In genomic region chr11:101200986-101201385, GRCm38 (mm10) we compare ENCODE assay signal across 9 mouse cellular contexts. TPM values are rescaled to one million over a fixed set of nuclear protein-coding genes. Genes with fewer than 3 reads are reported as not detected.
DNase-seq lines count a peak whose midpoint lies in the region; ATAC-seq and TF ChIP-seq lines count a peak whose summit lies in the region.
"Had no signal": no experiment of that assay in that cellular context is flagged by ENCODE, and none has a peak within 500 bp of the region (broad histone marks: within the 10 kb centered on the region; RNA-seq: fewer than 3 reads in every experiment).

No protein-coding gene starts in this region.

- H3K4me3 ChIP-seq in limb, embryonic 14.5 days (replicated peaks; ENCODE audit: low read length) = no peak overlapping the region
- H3K4me3 ChIP-seq: limb, embryonic 13.5 days had no signal

- H3K27ac ChIP-seq in limb, embryonic 14.5 days (replicated peaks; ENCODE audit: low read depth, low read length) = no peak overlapping the region
- H3K27ac ChIP-seq: limb, embryonic 13.5 days had no signal

- no peaks in the 10 kb centered on the region for H3K9me3 ChIP-seq in limb, embryonic 14.5 days (ENCODE audit: control insufficient read depth, low read length)
- H3K9me3 ChIP-seq: limb, embryonic 13.5 days had no signal

- no peak overlapping the region for H3K9ac ChIP-seq in limb, embryonic 14.5 days (ENCODE audit: low read depth, low read length, severe bottlenecking)
- H3K9ac ChIP-seq: limb, embryonic 13.5 days had no signal

- TF ChIP-seq POLR2A in limb, embryonic 14.5 days (IDR thresholded peaks at IDR 0.05; ENCODE audit: borderline replicate concordance, extremely low read depth, insufficient read depth, insufficient read length) = no peak

- H3K4me2 ChIP-seq in limb, embryonic 14.5 days (replicated peaks; ENCODE audit: low read depth, low read length, severe bottlenecking) = no peak overlapping the region
- H3K4me2 ChIP-seq: limb, embryonic 13.5 days had no signal

- intact Hi-C loops in left cerebral cortex, postnatal 4 days (cut with DNase I) = no loop called here

- no peaks in the 10 kb centered on the region for H3K27me3 ChIP-seq in limb, embryonic 14.5 days (ENCODE audit: control insufficient read depth, insufficient read depth, low read length)
- H3K27me3 ChIP-seq: limb, embryonic 13.5 days had no signal

- 28% methylated on average over 7 of the region's 7 CpGs for WGBS in limb, embryonic 14.5 days

- no peaks in the 10 kb centered on the region for H3K4me1 ChIP-seq in limb, embryonic 14.5 days (ENCODE audit: control insufficient read depth, insufficient read depth, low read length)
- H3K4me1 ChIP-seq: limb, embryonic 13.5 days had no signal

- DNase-seq in left cerebral cortex, postnatal 4 days = peak; percentile 59
- DNase-seq in left cerebral cortex, adult 11 months (ENCODE audit: low spot score) = no peak
- peak; percentile 69 for DNase-seq in R1 (ENCODE audit: low read depth, low spot score)
- peak; percentile 42 for DNase-seq in limb, embryonic 14.5 days (ENCODE audit: low spot score)
- DNase-seq in retina, postnatal 1 day = peak; percentile 72
- no peak for DNase-seq in testis, postnatal 10 days (ENCODE audit: low spot score)
- DNase-seq in kidney, adult 11 months = no peak

- ATAC-seq in common myeloid progenitor, adult 5-6 weeks (replicated peaks; ENCODE audit: low read depth, poor library complexity, severe bottlenecking) = peak; percentile 83
- no peak for ATAC-seq in limb, embryonic 14.5 days (ENCODE audit: low FRiP score, low read depth)

- H3K36me3 ChIP-seq in limb, embryonic 14.5 days (ENCODE audit: control insufficient read depth, insufficient read depth, low read length) = peaks cover 71% of the 10 kb centered on the region

RNA-seq across cellular contexts. Expression of gene Ezh1, which starts 25.3 kb away (rescaled TPM):
- 10 to 100 TPM; 34.3 to 36.6 TPM for total RNA-seq in left cerebral cortex, postnatal 4 days (2021)
- 15.3 and 22.8 TPM in 2 replicates for total RNA-seq in common myeloid progenitor, adult 5-6 weeks (2017)
- 28.3 and 28.4 TPM in 2 replicates for polyA plus RNA-seq in limb, embryonic 14.5 days (2012; rRNA removed)
- polyA plus RNA-seq in limb, embryonic 14.5 days (2014; fragmentation: Nextera tagmentation; extraction: Ambion mirVana) = 14.4 and 17.0 TPM in 2 replicates

RNA-seq across cellular contexts. Expression of gene Ccr10, which starts 25.7 kb away (rescaled TPM):
- total RNA-seq in left cerebral cortex, postnatal 4 days (2021) = not detected
- total RNA-seq in common myeloid progenitor, adult 5-6 weeks (2017) = not detected in 2 replicates
- 0.09 and 0.17 TPM in 2 replicates for polyA plus RNA-seq in limb, embryonic 14.5 days (2012; rRNA removed)
- 0.11 and 0.41 TPM in 2 replicates for polyA plus RNA-seq in limb, embryonic 14.5 days (2014; fragmentation: Nextera tagmentation; extraction: Ambion mirVana)

RNA-seq across cellular contexts. Expression of gene Plekhh3, which starts 29.8 kb away (rescaled TPM):
- total RNA-seq in left cerebral cortex, postnatal 4 days (2021) = 1 to 10 TPM; 5.6 to 6.1 TPM
- total RNA-seq in common myeloid progenitor, adult 5-6 weeks (2017) = 0.15 and 0.32 TPM in 2 replicates
- polyA plus RNA-seq in limb, embryonic 14.5 days (2012; rRNA removed) = 17.4 and 20.6 TPM in 2 replicates
- 19.6 and 20.5 TPM in 2 replicates for polyA plus RNA-seq in limb, embryonic 14.5 days (2014; fragmentation: Nextera tagmentation; extraction: Ambion mirVana)

RNA-seq across cellular contexts. Expression of gene Cntnap1, which starts 30.7 kb away (rescaled TPM):
- total RNA-seq in left cerebral cortex, postnatal 4 days (2021) = 1 to 10 TPM; 4.8 to 7.4 TPM
- total RNA-seq in common myeloid progenitor, adult 5-6 weeks (2017) = 0.05 TPM in 2 replicates
- polyA plus RNA-seq in limb, embryonic 14.5 days (2012; rRNA removed) = 1.5 and 2.1 TPM in 2 replicates
- 0.56 and 0.64 TPM in 2 replicates for polyA plus RNA-seq in limb, embryonic 14.5 days (2014; fragmentation: Nextera tagmentation; extraction: Ambion mirVana)

RNA-seq across cellular contexts. Expression of gene Ramp2, which starts 44.8 kb away (rescaled TPM):
- 10 to 100 TPM; 56.2 to 64.0 TPM for total RNA-seq in left cerebral cortex, postnatal 4 days (2021)
- total RNA-seq in common myeloid progenitor, adult 5-6 weeks (2017) = 0.58 TPM in 1 of 2 replicates, not detected in the other
- 89.4 and 108 TPM in 2 replicates for polyA plus RNA-seq in limb, embryonic 14.5 days (2012; rRNA removed)
- 98.9 and 104 TPM in 2 replicates for polyA plus RNA-seq in limb, embryonic 14.5 days (2014; fragmentation: Nextera tagmentation; extraction: Ambion mirVana)

Comparison
In these comparisons a context has a peak if more than half of its experiments do, and no peak if none do; other contexts are left out.
1. DNase-seq: peak in left cerebral cortex, postnatal 4 days (single experiment), R1 (single experiment), limb, embryonic 14.5 days (single experiment) and retina, postnatal 1 day (single experiment); none in left cerebral cortex, adult 11 months (single experiment), testis, postnatal 10 days (single experiment) and kidney, adult 11 months (single experiment).